Mouse (Mus musculus) adipose tissue, adult 10 weeks (tissue): Measurements from ENCODE around the gene Krtap19-5. TPM values are rescaled to one million over a fixed set of nuclear protein-coding genes. Genes with fewer than 3 reads are reported as not detected.

Experiments used
- polyA plus RNA-seq: library from polyadenylated mRNA; stranded (reverse); fragments of 350-450 nt; fragmentation: Illumina TruSeq; extraction: RNeasy Lipid Tissue Mini Kit (QIAGEN cat#74804); gene quantifications from one replicate; pipeline ENCODE4 v1.2.3, GENCODE M21; 2014; ENCODE audit warnings: low read depth, low replicate concordance

Krtap19-5 gene
- not detected for polyA plus RNA-seq

GRCm38 (mm10) chr16:88896357-88896756 lies at the start of gene Krtap19-5:
TSS of gene Krtap19-5 (minus strand) at chr16:88896457.

GRCm38 (mm10) chr16:88932165-88932564 lies 35.9 kb upstream of the Krtap19-5 start, which contains the start of gene Krtap19-9b:
TSS of gene Krtap19-9b (minus strand) at chr16:88932265.

GRCm38 (mm10) chr16:88884989-88885388 lies 11.3 kb downstream of the Krtap19-5 start, which contains the start of gene Krtap19-4:
TSS of gene Krtap19-4 (minus strand) at chr16:88885089.

GRCm38 (mm10) chr16:88877938-88878337 lies 18.3 kb downstream of the Krtap19-5 start, which contains the start of gene Krtap19-3:
TSS of gene Krtap19-3 (minus strand) at chr16:88878038.

GRCm38 (mm10) chr16:88874169-88874568 lies 22.1 kb downstream of the Krtap19-5 start, which contains the start of gene Krtap19-2:
TSS of gene Krtap19-2 (minus strand) at chr16:88874269.

GRCm38 (mm10) chr16:88869311-88869710 lies 26.9 kb downstream of the Krtap19-5 start, which contains the start of gene Krtap19-1:
TSS of gene Krtap19-1 (minus strand) at chr16:88869411.

Other genes with a start within 250 kb of the Krtap19-5 start
- not detected for gene Krtap26-1, start 248.7 kb downstream of the Krtap19-5 start, polyA plus RNA-seq
- not detected for gene Krtap27-1, start 224.8 kb downstream of the Krtap19-5 start, polyA plus RNA-seq
- not detected for gene 2310061N02Rik, start 188.5 kb downstream of the Krtap19-5 start, polyA plus RNA-seq
- gene Krtap13-1, start 167.6 kb downstream of the Krtap19-5 start, polyA plus RNA-seq, result not detected
- not detected for gene Krtap13, start 144.8 kb downstream of the Krtap19-5 start, polyA plus RNA-seq
- gene 2310034C09Rik, start 137.6 kb downstream of the Krtap19-5 start, polyA plus RNA-seq, result not detected
- gene 2310057N15Rik, start 122.3 kb downstream of the Krtap19-5 start, polyA plus RNA-seq, result not detected
- not detected for gene Gm5965, start 118.6 kb downstream of the Krtap19-5 start, polyA plus RNA-seq
- not detected for gene Gm20741, start 84.2 kb downstream of the Krtap19-5 start, polyA plus RNA-seq
- gene Krtap15, start 76.2 kb downstream of the Krtap19-5 start, polyA plus RNA-seq, result not detected
- not detected for gene Krtap14, start 70.3 kb downstream of the Krtap19-5 start, polyA plus RNA-seq
- gene Krtap19-1, start 27.0 kb downstream of the Krtap19-5 start, polyA plus RNA-seq, result not detected
- not detected for gene Krtap19-2, start 22.2 kb downstream of the Krtap19-5 start, polyA plus RNA-seq
- not detected for gene Krtap19-3, start 18.4 kb downstream of the Krtap19-5 start, polyA plus RNA-seq
- gene Krtap19-4, start 11.4 kb downstream of the Krtap19-5 start, polyA plus RNA-seq, result not detected
- not detected for gene Krtap19-9b, start 35.8 kb upstream of the Krtap19-5 start, polyA plus RNA-seq
- not detected for gene Krtap16-3, start 66.4 kb upstream of the Krtap19-5 start, polyA plus RNA-seq
- gene Krtap22-2, start 114.3 kb upstream of the Krtap19-5 start, polyA plus RNA-seq, result not detected
- not detected for gene Gm10229, start 118.8 kb upstream of the Krtap19-5 start, polyA plus RNA-seq
- gene Krtap6-1, start 135.2 kb upstream of the Krtap19-5 start, polyA plus RNA-seq, result not detected
- not detected for gene Gm10228, start 145.0 kb upstream of the Krtap19-5 start, polyA plus RNA-seq
- not detected for gene Krtap6-5, start 151.4 kb upstream of the Krtap19-5 start, polyA plus RNA-seq
- gene 1110025L11Rik, start 167.5 kb upstream of the Krtap19-5 start, polyA plus RNA-seq, result not detected
- not detected for gene Krtap6-3, start 187.6 kb upstream of the Krtap19-5 start, polyA plus RNA-seq
- gene Gm6358, start 244.4 kb upstream of the Krtap19-5 start, polyA plus RNA-seq, result not detected